Mouse (Mus musculus) erythroblast, embryonic 14.5 days (primary cell): ENCODE measurements around the gene Snrk. TPM values are rescaled to one million over a fixed set of nuclear protein-coding genes. Genes with fewer than 3 reads are reported as not detected.
"Not testable (repeated sequence)": the region's sequence is repeated elsewhere in the genome, so short reads cannot be mapped to it uniquely, and the experiment has no call there.

Experiments used
- H3K27me3 ChIP-seq: 2 replicates; pipeline ENCODE4 v1.6.1; 2012; ENCODE audit warnings: inconsistent platforms; ENCODE audit not compliant: control insufficient read depth
- H3K36me3 ChIP-seq: 2 replicates; pipeline ENCODE4 v1.6.1; 2012; ENCODE audit warnings: mild to moderate bottlenecking, inconsistent platforms; ENCODE audit not compliant: control insufficient read depth
- H3K4me1 ChIP-seq: 2 replicates; pipeline ENCODE4 v1.6.1; 2012; ENCODE audit warnings: inconsistent platforms; ENCODE audit not compliant: control insufficient read depth
- H3K4me3 ChIP-seq: replicated peaks from 2 replicates; pipeline ENCODE3; 2012; ENCODE audit warnings: moderate library complexity, mild to moderate bottlenecking, inconsistent platforms
- H3K9me3 ChIP-seq: 2 replicates; pipeline ENCODE4 v1.6.1; 2012; ENCODE audit warnings: low read length, inconsistent platforms, mixed read lengths; ENCODE audit not compliant: control insufficient read depth
- GATA1 ChIP-seq: IDR thresholded peaks from 2 replicates; pipeline ENCODE4 v1.6.1; 2012; ENCODE audit warnings: low read length, inconsistent platforms, mixed read lengths
- TAL1 ChIP-seq: IDR thresholded peaks from 3 replicates; pipeline ENCODE4 v1.6.1; 2012; ENCODE audit warnings: low read length, inconsistent platforms, mixed read lengths
- polyA plus RNA-seq: library from polyadenylated mRNA; stranded (reverse); fragments of >175 nt; gene quantifications from 2 replicates; pipeline ENCODE4 v1.2.3, GENCODE M21; 2012

Gene Snrk
- polyA plus RNA-seq, 1 experiment, result 0.81 TPM

- Histone ChIP-seq H3K36me3 (peaks cover 20% of the 10 kb centered on the region), H3K4me1 (peaks cover 8% of the 10 kb centered on the region), H3K27me3 (no peaks in the 10 kb centered on the region), H3K9me3 (peaks cover 6% of the 10 kb centered on the region), H3K4me3 (no peak overlapping the region)
- TF ChIP-seq TAL1 (no peak), GATA1 (no peak)
These were observed 31.3 kb downstream of the Snrk start for GRCm38 (mm10) chr9:122148356-122148755.

- Histone ChIP-seq H3K4me3 (no peak overlapping the region), H3K27me3 (no peaks in the 10 kb centered on the region), H3K36me3 (peaks cover 11% of the 10 kb centered on the region), H3K4me1 (peaks cover 12% of the 10 kb centered on the region), H3K9me3 (no peaks in the 10 kb centered on the region)
- no peak for TF ChIP-seq GATA1
- TF ChIP-seq TAL1, result no peak
These were observed 33.1 kb downstream of the Snrk start for GRCm38 (mm10) chr9:122149997-122150826.

- Histone ChIP-seq H3K27me3 (no peaks in the 10 kb centered on the region), H3K4me1 (peaks cover 4% of the 10 kb centered on the region; the same call in 1 of the 2 replicates), H3K4me3 (no peak overlapping the region), H3K9me3 (peaks cover 3% of the 10 kb centered on the region), H3K36me3 (peaks cover 12% of the 10 kb centered on the region)
- no peak for TF ChIP-seq GATA1
- no peak for TF ChIP-seq TAL1
These were observed 35.0 kb downstream of the Snrk start for GRCm38 (mm10) chr9:122152063-122152462.

DNA sequence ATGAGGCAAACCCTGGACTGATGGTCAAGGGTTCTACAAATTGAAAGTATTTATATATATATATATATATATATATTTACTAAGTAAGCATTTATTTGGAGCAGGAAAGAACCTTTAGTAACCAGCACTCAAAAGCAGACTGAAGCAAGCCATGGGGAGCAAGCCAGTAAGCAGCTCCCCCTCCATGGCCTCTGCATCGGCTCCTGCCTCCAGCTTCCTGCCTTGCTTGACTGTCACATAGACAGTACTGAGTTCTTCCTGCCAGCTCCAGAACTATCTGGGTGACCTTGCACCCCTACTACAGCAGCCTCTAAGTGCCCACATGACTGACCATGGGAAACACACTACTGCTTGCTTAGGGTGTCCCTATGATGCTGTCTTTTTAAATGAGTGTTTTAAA lies 35.4 kb downstream of the Snrk start:
- Histone ChIP-seq H3K36me3 (peaks cover 17% of the 10 kb centered on the region), H3K4me3 (no peak overlapping the region), H3K9me3 (peaks cover 3% of the 10 kb centered on the region), H3K27me3 (no peaks in the 10 kb centered on the region), H3K4me1 (peaks cover 4% of the 10 kb centered on the region; the same call in 1 of the 2 replicates)
- TF ChIP-seq GATA1 (no peak), TAL1 (no peak)

DNA sequence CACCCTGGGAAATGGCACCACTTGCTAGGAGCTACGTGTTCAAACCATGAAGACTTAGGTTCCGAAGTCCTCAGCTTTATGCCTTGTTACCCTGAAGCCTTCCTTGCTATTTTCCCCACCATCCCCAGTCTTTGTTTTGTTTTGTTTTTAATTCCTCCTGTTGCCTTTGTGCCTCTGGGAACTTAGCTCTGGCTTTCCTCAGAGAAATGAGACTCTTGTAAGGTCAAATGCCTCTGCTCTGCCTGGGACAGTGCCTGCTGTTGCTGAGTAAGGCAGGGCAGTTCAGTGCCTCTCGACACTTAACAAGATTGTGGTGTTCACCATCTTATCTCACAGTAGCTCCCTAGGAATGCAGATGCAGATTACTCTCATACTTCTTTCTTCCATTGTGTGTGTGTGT lies 36.4 kb downstream of the Snrk start:
- Histone ChIP-seq H3K9me3 (peaks cover 3% of the 10 kb centered on the region), H3K4me1 (peaks cover 4% of the 10 kb centered on the region; the same call in 1 of the 2 replicates), H3K36me3 (peaks cover 25% of the 10 kb centered on the region), H3K4me3 (no peak overlapping the region), H3K27me3 (no peaks in the 10 kb centered on the region)
- TF ChIP-seq GATA1 (no peak), TAL1 (no peak)

DNA sequence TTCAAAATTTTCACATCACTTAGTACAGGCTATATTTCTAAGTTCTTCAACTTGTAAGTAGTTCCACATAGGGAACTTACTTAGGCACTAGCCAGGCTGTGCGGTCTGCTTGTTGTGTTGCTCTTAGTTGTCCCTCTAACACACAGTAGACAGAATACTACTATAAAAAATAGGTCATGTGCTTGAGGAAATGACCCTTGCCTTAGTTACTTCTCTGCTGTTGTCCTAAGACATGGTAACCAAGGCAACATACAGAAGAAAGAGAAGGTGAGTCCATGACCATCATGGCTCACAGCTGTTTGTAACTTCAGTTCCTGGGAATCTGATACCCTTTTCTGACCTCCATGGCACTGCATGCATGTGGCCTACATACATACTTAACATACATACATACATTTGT lies 38.1 kb downstream of the Snrk start:
- no peak overlapping the region for H3K4me3 ChIP-seq
- peaks cover 4% of the 10 kb centered on the region; the same call in 1 of the 2 replicates for H3K4me1 ChIP-seq
- peaks cover 29% of the 10 kb centered on the region for H3K36me3 ChIP-seq
- TF ChIP-seq GATA1, result no peak
- no peak for TF ChIP-seq TAL1
- H3K9me3 ChIP-seq, result peaks cover 3% of the 10 kb centered on the region
- no peaks in the 10 kb centered on the region for H3K27me3 ChIP-seq

DNA sequence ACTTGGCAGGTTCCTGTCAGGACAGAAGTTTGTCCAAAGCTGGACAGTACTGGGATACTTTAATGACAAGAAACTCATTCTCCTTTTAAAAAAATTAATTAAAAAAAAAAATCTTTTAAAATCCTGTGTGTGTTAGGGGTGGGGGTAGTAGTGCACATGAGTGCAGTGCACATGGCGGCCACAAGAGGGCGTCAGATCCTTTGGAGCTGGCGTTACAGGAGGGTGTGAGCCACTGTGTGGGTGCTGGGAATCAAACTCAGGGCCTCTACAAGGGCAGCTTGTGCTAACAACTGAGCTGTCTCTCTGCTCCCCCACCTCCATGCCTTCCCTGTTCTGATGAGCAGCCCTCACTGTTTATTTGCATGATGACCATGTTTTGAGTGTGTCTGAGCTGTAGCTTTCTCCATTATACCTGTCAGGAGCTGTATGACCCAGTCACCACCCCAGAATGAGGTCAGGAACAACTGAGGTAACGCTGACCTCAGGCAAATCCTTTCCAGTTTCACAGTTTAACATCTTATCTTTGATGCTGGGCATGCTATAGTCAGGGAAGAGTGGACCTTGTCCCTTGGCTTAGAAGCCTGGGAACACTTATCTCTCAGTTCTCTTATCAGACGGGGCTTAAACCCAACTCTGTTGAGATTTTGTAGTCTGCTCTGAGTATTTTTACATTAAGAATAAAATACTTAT lies 39.5 kb downstream of the Snrk start:
- H3K27me3 ChIP-seq, result no peaks in the 10 kb centered on the region
- H3K4me3 ChIP-seq, result no peak overlapping the region
- H3K4me1 ChIP-seq, result peaks cover 4% of the 10 kb centered on the region; the same call in 1 of the 2 replicates
- H3K36me3 ChIP-seq, result peaks cover 39% of the 10 kb centered on the region
- peaks cover 3% of the 10 kb centered on the region for H3K9me3 ChIP-seq
- TF ChIP-seq GATA1, result no peak
- TF ChIP-seq TAL1, result no peak

GRCm38 (mm10) chr9:122157079-122157441 lies 40.0 kb downstream of the Snrk start:
- H3K4me3 ChIP-seq, result no peak overlapping the region
- peaks cover 39% of the 10 kb centered on the region for H3K36me3 ChIP-seq
- peaks cover 3% of the 10 kb centered on the region for H3K9me3 ChIP-seq
- H3K4me1 ChIP-seq, result peaks cover 4% of the 10 kb centered on the region; the same call in 1 of the 2 replicates
- H3K27me3 ChIP-seq, result no peaks in the 10 kb centered on the region
- TF ChIP-seq GATA1 (no peak), TAL1 (no peak)

- Histone ChIP-seq H3K4me1 (no peaks in the 10 kb centered on the region), H3K27me3 (no peaks in the 10 kb centered on the region), H3K9me3 (no peaks in the 10 kb centered on the region), H3K36me3 (peaks cover 62% of the 10 kb centered on the region), H3K4me3 (no peak overlapping the region)
- TF ChIP-seq TAL1 (no peak), GATA1 (no peak)
These were observed 47.5 kb downstream of the Snrk start for GRCm38 (mm10) chr9:122164535-122164934.

- H3K4me3 ChIP-seq, H3K4me1 ChIP-seq, H3K27me3 ChIP-seq, H3K9me3 ChIP-seq: not testable (repeated sequence)
- H3K36me3 ChIP-seq, result peaks cover 54% of the 10 kb centered on the region
These were observed 50.7 kb downstream of the Snrk start for GRCm38 (mm10) chr9:122167719-122168118.
